Mouse (Mus musculus) MEL (cell line): Measurements from ENCODE around the gene Ung. TPM values are rescaled to one million over a fixed set of nuclear protein-coding genes. Genes with fewer than 3 reads are reported as not detected.

Experiments used
- DNase-seq: peaks from one replicate; pipeline ENCODE4 v3.0.0; 2011; ENCODE audit warnings: low read depth, low spot score
- H3K27ac ChIP-seq: 2 replicates; pipeline ENCODE4 v1.5.1; 2012; ENCODE audit warnings: low read depth, mild to moderate bottlenecking, control low read depth, low read length, moderate library complexity; ENCODE audit not compliant: control insufficient read depth
- H3K27me3 ChIP-seq, 2 experiments: fragments of 150-350 bp in 1 of 2; sonication (generic) in 1 of 2; 2 replicates each; pipeline ENCODE4 v1.6.1; 2012; ENCODE audit warnings: low read length in 2 of 2, mild to moderate bottlenecking in 2 of 2, improper control_type of control experiment in 1 of 2, moderate library complexity in 1 of 2; ENCODE audit not compliant: insufficient read depth in 2 of 2, control insufficient read depth in 1 of 2
- H3K36me3 ChIP-seq, 2 experiments: 2 replicates each; pipeline ENCODE4 v1.6.1; 2012 to 2014; ENCODE audit warnings: low read length in 2 of 2, improper control_type of control experiment in 1 of 2, inconsistent platforms in 1 of 2, mild to moderate bottlenecking in 1 of 2; ENCODE audit not compliant: insufficient read depth in 2 of 2, control insufficient read depth in 1 of 2
- H3K4me1 ChIP-seq, 2 experiments: fragments of 150-350 bp in 1 of 2; sonication (generic) in 1 of 2; 2 replicates each; pipeline ENCODE4 v1.6.1; 2012; ENCODE audit warnings: low read length in 2 of 2, improper control_type of control experiment in 1 of 2, mild to moderate bottlenecking in 1 of 2; ENCODE audit not compliant: insufficient read depth in 2 of 2, control insufficient read depth in 1 of 2
- H3K4me3 ChIP-seq, 2 experiments: fragments of 150-350 bp in 1 of 2; sonication (generic) in 1 of 2; 2 replicates each; pipeline ENCODE4 v1.5.1; 2012; ENCODE audit warnings: low read depth in 2 of 2, low read length in 2 of 2, mild to moderate bottlenecking in 2 of 2, moderate library complexity in 2 of 2, control low read depth in 1 of 2, improper control_type of control experiment in 1 of 2; ENCODE audit not compliant: control insufficient read depth in 1 of 2, insufficient read depth in 1 of 2
- H3K79me2 ChIP-seq: 2 replicates; pipeline ENCODE4 v1.6.1; 2012; ENCODE audit warnings: mild to moderate bottlenecking, low read length, moderate library complexity; ENCODE audit not compliant: control insufficient read depth, poor library complexity, insufficient read depth
- H3K9ac ChIP-seq: 2 replicates; pipeline ENCODE4 v1.6.1; 2012; ENCODE audit warnings: low read depth, mild to moderate bottlenecking, control low read depth, low read length, moderate library complexity; ENCODE audit not compliant: control insufficient read depth, poor library complexity, severe bottlenecking
- H3K9me3 ChIP-seq: fragments of 150-350 bp; sonication (generic); replicated peaks from 2 replicates; pipeline ENCODE4 v1.6.1; 2012; ENCODE audit warnings: mild to moderate bottlenecking, low read length, improper control_type of control experiment, moderate library complexity; ENCODE audit not compliant: insufficient read depth
- CHD2 ChIP-seq: IDR thresholded peaks from 2 replicates; pipeline ENCODE4 v1.6.1; 2011; ENCODE audit warnings: low read length, improper control_type of control experiment
- CTCF ChIP-seq, 3 experiments: IDR thresholded peaks in 2 of 3; conservative IDR thresholded peaks in 1 of 3; 2 replicates each; pipeline ENCODE4 v1.5.1; 2011 to 2012; ENCODE audit warnings: low read length in 3 of 3, low read depth in 2 of 3, mild to moderate bottlenecking in 2 of 3, improper control_type of control experiment in 1 of 3, inconsistent platforms in 1 of 3, mixed read lengths in 1 of 3, moderate library complexity in 1 of 3; ENCODE audit not compliant: control insufficient read depth in 1 of 3, insufficient read depth in 1 of 3, poor library complexity in 1 of 3, severe bottlenecking in 1 of 3
- E2F4 ChIP-seq: IDR thresholded peaks from 2 replicates; pipeline ENCODE4 v1.6.1; 2011; ENCODE audit warnings: low read depth, low read length, improper control_type of control experiment, borderline replicate concordance
- ELF1 ChIP-seq: IDR thresholded peaks from 2 replicates; pipeline ENCODE4 v1.6.1; 2014; ENCODE audit warnings: low read depth, mild to moderate bottlenecking, inconsistent platforms, low read length, improper control_type of control experiment, moderate library complexity
- EP300 ChIP-seq, 2 experiments: IDR thresholded peaks; 2 replicates each; pipeline ENCODE4 v1.6.1; 2011; ENCODE audit warnings: improper control_type of control experiment in 2 of 2, low read length in 2 of 2, low read depth in 1 of 2, mild to moderate bottlenecking in 1 of 2
- GATA1 ChIP-seq: IDR thresholded peaks from 2 replicates; pipeline ENCODE4 v1.6.1; 2011; ENCODE audit warnings: low read depth, low read length, improper control_type of control experiment
- HCFC1 ChIP-seq: IDR thresholded peaks from 2 replicates; pipeline ENCODE4 v1.6.1; 2012; ENCODE audit warnings: low read depth, mild to moderate bottlenecking, inconsistent platforms, low read length, improper control_type of control experiment, moderate library complexity
- JUND ChIP-seq: IDR thresholded peaks from 2 replicates; pipeline ENCODE4 v1.6.1; 2011; ENCODE audit warnings: low read depth, mild to moderate bottlenecking, improper control_type of control experiment, low read length
- KAT2A ChIP-seq: conservative IDR thresholded peaks from 2 replicates; pipeline ENCODE4 v1.6.1; 2012; ENCODE audit warnings: low read depth, low read length, improper control_type of control experiment, inconsistent platforms
- MAFK ChIP-seq: IDR thresholded peaks from 2 replicates; pipeline ENCODE4 v1.6.1; 2011; ENCODE audit warnings: low read depth, mild to moderate bottlenecking, low read length, improper control_type of control experiment, borderline replicate concordance
- MAZ ChIP-seq: IDR thresholded peaks from 2 replicates; pipeline ENCODE4 v1.6.1; 2012; ENCODE audit warnings: low read depth, mild to moderate bottlenecking, inconsistent platforms, low read length, improper control_type of control experiment
- MXI1 ChIP-seq: IDR thresholded peaks from 2 replicates; pipeline ENCODE4 v1.6.1; 2011; ENCODE audit warnings: mild to moderate bottlenecking, low read depth, low read length, improper control_type of control experiment
- MYB ChIP-seq: IDR thresholded peaks from 2 replicates; pipeline ENCODE4 v1.6.1; 2011; ENCODE audit warnings: mild to moderate bottlenecking, low read depth, low read length, improper control_type of control experiment
- MYC ChIP-seq: IDR thresholded peaks from 2 replicates; pipeline ENCODE4 v1.6.1; 2011; ENCODE audit warnings: low read depth, mild to moderate bottlenecking, low read length, improper control_type of control experiment, moderate library complexity
- NELFE ChIP-seq: IDR thresholded peaks from 2 replicates; pipeline ENCODE4 v1.6.1; 2011; ENCODE audit warnings: low read depth, low read length, improper control_type of control experiment
- NRF1 ChIP-seq: IDR thresholded peaks from 2 replicates; pipeline ENCODE4 v1.6.1; 2014; ENCODE audit warnings: low read depth, mild to moderate bottlenecking, inconsistent platforms, low read length, improper control_type of control experiment, moderate library complexity; ENCODE audit not compliant: poor library complexity, insufficient read depth, severe bottlenecking
- POLR2A ChIP-seq, 2 experiments: IDR thresholded peaks; 2 replicates each; pipeline ENCODE4 v1.6.1; 2011 to 2012; ENCODE audit warnings: low read length in 2 of 2, mild to moderate bottlenecking in 2 of 2, control low read depth in 1 of 2, improper control_type of control experiment in 1 of 2, low read depth in 1 of 2, moderate library complexity in 1 of 2; ENCODE audit not compliant: control insufficient read depth in 1 of 2, insufficient read depth in 1 of 2, poor library complexity in 1 of 2
- POLR2AphosphoS5 ChIP-seq: IDR thresholded peaks from 2 replicates; pipeline ENCODE4 v1.6.1; 2012; ENCODE audit warnings: low read depth, borderline replicate concordance, mild to moderate bottlenecking, inconsistent platforms, low read length, moderate library complexity, mixed read lengths
- RAD21 ChIP-seq: IDR thresholded peaks from 2 replicates; pipeline ENCODE4 v1.6.1; 2011; ENCODE audit warnings: mild to moderate bottlenecking, low read depth, low read length, improper control_type of control experiment
- RCOR1 ChIP-seq: IDR thresholded peaks from 2 replicates; pipeline ENCODE4 v1.6.1; 2012; ENCODE audit warnings: low read depth, mild to moderate bottlenecking, inconsistent platforms, low read length, improper control_type of control experiment
- SMC3 ChIP-seq: IDR thresholded peaks from 2 replicates; pipeline ENCODE4 v1.6.1; 2011; ENCODE audit warnings: low read depth, low read length, improper control_type of control experiment
- UBTF ChIP-seq: IDR thresholded peaks from 2 replicates; pipeline ENCODE4 v1.6.1; 2012; ENCODE audit warnings: low read depth, mild to moderate bottlenecking, inconsistent platforms, low read length, improper control_type of control experiment, moderate library complexity, borderline replicate concordance; ENCODE audit not compliant: insufficient read depth
- USF1 ChIP-seq: IDR thresholded peaks from 2 replicates; pipeline ENCODE4 v1.6.1; 2014; ENCODE audit warnings: low read depth, mild to moderate bottlenecking, inconsistent platforms, low read length, improper control_type of control experiment, moderate library complexity
- USF2 ChIP-seq, 2 experiments: IDR thresholded peaks; 2 replicates each; pipeline ENCODE4 v1.6.1; 2011 to 2012; ENCODE audit warnings: improper control_type of control experiment in 2 of 2, low read length in 2 of 2, borderline replicate concordance in 1 of 2, inconsistent platforms in 1 of 2, low read depth in 1 of 2, mild to moderate bottlenecking in 1 of 2; ENCODE audit not compliant: insufficient read depth in 1 of 2
- ZC3H11A ChIP-seq: IDR thresholded peaks from 2 replicates; pipeline ENCODE4 v1.6.1; 2012; ENCODE audit warnings: low read depth, mild to moderate bottlenecking, inconsistent platforms, low read length, improper control_type of control experiment
- ZMIZ1 ChIP-seq: IDR thresholded peaks from 2 replicates; pipeline ENCODE4 v1.6.1; 2012; ENCODE audit warnings: low read depth, mild to moderate bottlenecking, inconsistent platforms, low read length, improper control_type of control experiment, moderate library complexity
- polyA plus RNA-seq, 2 experiments: library from polyadenylated mRNA; stranded (reverse) in 1 of 2; unstranded in 1 of 2; fragments of >175 nt in 1 of 2; fragments of >200 nt in 1 of 2; gene quantifications; 2 replicates each; pipeline versions ENCODE4 v1.2.1 to v1.2.4; 2012; ENCODE audit warnings: low replicate concordance in 2 of 2, low read depth in 1 of 2; ENCODE audit not compliant: insufficient read length in 2 of 2, insufficient read depth in 1 of 2, missing spikeins in 1 of 2
- total RNA-seq: library from RNA; depleted of rRNA; stranded (reverse); fragments of 300-350 nt; gene quantifications from 2 replicates; pipeline ENCODE4 v1.2.3, GENCODE M21; 2012

The Ung gene
- total and polyA plus RNA-seq, 3 experiments: 22.1 to 62.2 TPM; not detected in 1

DNA sequence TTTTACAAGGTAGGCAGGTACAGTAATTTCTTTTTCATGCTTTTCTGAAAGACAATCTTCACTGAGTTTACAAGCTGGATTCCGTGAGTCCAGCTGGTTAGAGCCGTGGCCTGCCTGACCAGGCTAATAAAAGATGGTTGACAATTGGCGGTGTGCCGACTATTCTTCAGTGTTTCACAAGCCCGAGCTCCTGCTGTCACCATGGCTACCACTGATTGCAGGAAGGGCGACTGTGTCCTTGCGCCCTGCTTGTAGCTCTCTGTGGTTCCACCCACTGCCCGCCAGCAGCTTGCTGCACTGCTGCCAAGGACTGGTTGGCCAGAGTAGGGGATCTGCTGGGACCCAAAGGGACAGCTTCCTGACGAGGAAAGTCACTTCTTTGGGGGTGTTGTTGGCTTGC lies 9.0 kb downstream of the Ung start:
- no peaks in the 10 kb centered on the region for H3K9me3 ChIP-seq
- no peaks in the 10 kb centered on the region for H3K27me3 ChIP-seq
- H3K4me3 ChIP-seq: no peak overlapping the region
- H3K36me3 ChIP-seq: peaks cover 0 to 3% of the 10 kb centered on the region in 2 experiments; a peak in 2 of 4 replicates
- TF ChIP-seq UBTF (no peak), HCFC1 (no peak), MYB (no peak), NRF1 (no peak), NELFE (no peak), ELF1 (no peak), RCOR1 (no peak), JUND (no peak), GATA1 (no peak), MAFK (no peak), MXI1 (no peak), POLR2A (IDR thresholded peaks at IDR 0.05; ENCODE audit: control insufficient read depth in 1 of 2, insufficient read depth in 1 of 2, low read depth in 1 of 2, low read length in 2 of 2, poor library complexity in 1 of 2) (no peak), SMC3 (no peak), MAZ (no peak), KAT2A (no peak), EP300 (IDR thresholded peaks at IDR 0.05; ENCODE audit: low read depth in 1 of 2, low read length in 2 of 2) (no peak), ZC3H11A (no peak), POLR2AphosphoS5 (no peak)
- H3K79me2 ChIP-seq: no peaks in the 10 kb centered on the region
- peaks cover 2 to 7% of the 10 kb centered on the region in 2 experiments; a peak in 3 of 4 replicates for H3K4me1 ChIP-seq
- no peak for DNase-seq
- H3K27ac ChIP-seq: no peak overlapping the region
- no peak overlapping the region for H3K9ac ChIP-seq

DNA sequence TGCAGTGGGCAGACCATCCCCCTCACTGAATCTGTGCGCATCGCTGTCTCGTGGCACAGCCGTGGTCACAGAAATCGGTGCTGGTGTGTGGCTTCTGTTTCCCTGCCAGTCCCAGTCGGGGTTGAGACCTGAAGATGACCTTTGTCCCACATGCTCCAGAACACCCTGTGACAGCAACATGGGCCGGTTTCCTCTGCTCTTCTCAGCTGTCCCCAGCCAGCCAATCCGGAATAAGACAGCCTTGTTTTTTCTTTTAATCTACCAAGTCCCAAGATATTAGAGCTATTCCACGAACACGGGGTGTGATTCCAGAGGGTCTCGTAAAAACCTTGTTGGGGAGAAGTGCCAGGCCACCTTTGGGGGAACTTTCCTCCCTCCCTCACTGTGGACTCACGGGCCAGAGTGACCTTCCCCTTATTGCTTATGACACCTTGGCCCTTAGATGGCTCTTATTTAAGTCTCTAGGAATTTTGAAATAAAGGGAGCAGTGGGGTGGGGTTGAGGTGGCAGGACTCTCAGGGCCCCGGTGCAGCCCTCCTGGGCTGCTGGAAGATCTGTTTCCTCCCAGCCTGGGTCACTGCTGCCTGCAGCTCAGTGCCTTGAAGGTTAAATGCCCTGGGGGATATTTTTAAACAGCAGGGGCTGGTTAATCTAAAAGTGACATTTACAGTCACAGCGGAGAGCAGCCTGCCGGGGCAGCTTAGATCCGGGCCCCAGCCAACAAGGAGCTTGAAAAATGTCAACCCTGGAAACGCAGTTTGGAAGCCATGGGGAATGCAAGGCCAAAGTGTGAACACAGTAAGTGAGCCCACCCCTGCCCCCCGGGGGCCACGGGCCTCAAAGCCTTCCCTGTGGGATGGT lies 16.1 kb downstream of the Ung start, which contains the start of gene Acacb:
Gene Acacb (plus strand): TSS at position 508 of the 861 bp plus-strand sequence.
- Histone ChIP-seq H3K9ac (no peak within 1 kb of the TSS), H3K36me3 (no peaks in the 10 kb centered on the region), H3K4me3 (no peak within 1 kb of the TSS), H3K9me3 (no peaks in the 10 kb centered on the region), H3K79me2 (no peaks in the 10 kb centered on the region), H3K4me1 (no peaks in the 10 kb centered on the region)
- DNase-seq: no peak
- TF ChIP-seq MYC: no peak
- TF ChIP-seq USF1: no peak
- no peak for TF ChIP-seq JUND
- TF ChIP-seq E2F4: no peak
- no peak for TF ChIP-seq MAZ
- TF ChIP-seq CTCF (IDR thresholded peaks at IDR 0.05 in 2 of 3, conservative IDR thresholded peaks at IDR 0.05 in 1 of 3; ENCODE audit: control insufficient read depth in 1 of 3, insufficient read depth in 1 of 3, low read depth in 2 of 3, low read length in 3 of 3, poor library complexity in 1 of 3, severe bottlenecking in 1 of 3): no peak
- TF ChIP-seq NRF1: no peak
- TF ChIP-seq ZMIZ1: no peak
- TF ChIP-seq GATA1: no peak
- TF ChIP-seq EP300 (IDR thresholded peaks at IDR 0.05; ENCODE audit: low read depth in 1 of 2, low read length in 2 of 2): no peak
- TF ChIP-seq RAD21: no peak
- no peak for TF ChIP-seq CHD2
- no peak for TF ChIP-seq USF2 (IDR thresholded peaks at IDR 0.05; ENCODE audit: borderline replicate concordance in 1 of 2, insufficient read depth in 1 of 2, low read depth in 1 of 2, low read length in 2 of 2)
- no peak for TF ChIP-seq SMC3
- TF ChIP-seq RCOR1: no peak
- TF ChIP-seq MAFK: no peak
- no peak for TF ChIP-seq MYB
- TF ChIP-seq, all 39 proteins: peak for 0
- no peaks in the 10 kb centered on the region; a peak in 1 of 4 replicates for H3K27me3 ChIP-seq
- no peak within 1 kb of the TSS for H3K27ac ChIP-seq
